Mouse (Mus musculus) liver, embryonic 18 days (tissue): Measurements from ENCODE around the gene Gm10375. TPM values are rescaled to one million over a fixed set of nuclear protein-coding genes. Genes with fewer than 3 reads are reported as not detected.

Experiments used
- polyA plus RNA-seq: library from polyadenylated mRNA; depleted of rRNA; stranded (reverse); fragments of >200 nt; gene quantifications from 2 replicates; pipeline ENCODE4 v1.2.3, GENCODE M21; 2012; rRNA removed

The Gm10375 gene
- polyA plus RNA-seq, result not detected in 2 replicates

DNA sequence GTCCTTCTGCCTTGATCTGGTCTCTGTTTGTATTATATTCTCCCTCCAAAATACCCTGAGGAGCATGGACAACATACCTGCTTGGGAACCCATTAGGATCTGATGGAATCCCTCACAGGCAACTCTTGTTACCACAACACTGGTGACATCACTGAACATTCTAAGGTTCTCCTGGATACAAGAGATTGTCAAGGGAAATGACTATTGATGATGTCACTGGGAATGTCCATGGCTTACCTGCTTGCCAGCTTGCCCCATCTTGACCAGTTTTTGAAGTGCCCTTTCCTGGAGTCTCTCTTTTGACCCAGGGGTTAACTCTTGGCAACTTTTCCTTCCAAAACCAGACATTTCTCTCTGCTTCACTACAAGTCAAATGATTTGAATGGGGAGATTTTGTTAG, at the start of gene Gm10375:
Gene Gm10375 (minus strand): TSS at position 101 of the 400 bp plus-strand sequence.

DNA sequence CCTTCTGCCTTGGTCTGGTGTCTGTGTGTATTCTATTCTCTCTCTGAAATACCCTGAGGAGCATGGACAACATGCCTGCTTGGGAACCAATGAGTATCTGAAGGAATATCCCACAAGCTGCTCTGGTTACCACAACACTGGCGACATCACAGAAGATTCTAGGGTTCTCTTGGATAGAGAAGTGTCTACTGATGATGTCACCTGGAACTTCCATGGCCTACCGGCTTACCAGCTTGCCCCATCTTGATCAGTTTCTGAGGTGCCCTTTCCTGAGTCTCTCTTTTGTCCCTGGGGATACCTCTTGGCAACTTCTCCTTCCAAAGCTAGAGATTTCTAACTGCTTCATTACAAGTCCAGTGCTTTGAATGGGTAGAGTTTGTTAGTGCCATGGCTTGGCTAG, 28.8 kb downstream of the Gm10375 start, which contains the start of gene Gm17654:
Gene Gm17654 (minus strand): TSS at position 101 of the 400 bp plus-strand sequence.

Other genes starting within 250 kb of the Gm10375 start
- gene Gm8138, start 191.7 kb downstream of the Gm10375 start, polyA plus RNA-seq, result not detected in 2 replicates
- not detected in 2 replicates for gene Gm5799, start 64.4 kb downstream of the Gm10375 start, polyA plus RNA-seq
- not detected in 2 replicates for gene Gm17654, start 28.9 kb downstream of the Gm10375 start, polyA plus RNA-seq
- gene Gm8165, start 69.2 kb upstream of the Gm10375 start, polyA plus RNA-seq, result not detected in 2 replicates
- 0.17 and 0.26 TPM in 2 replicates for gene Gm7324, start 89.8 kb upstream of the Gm10375 start, polyA plus RNA-seq
- gene Gm16506, start 119.5 kb upstream of the Gm10375 start, polyA plus RNA-seq, result not detected in 2 replicates
- not detected in 2 replicates for gene Gm6526, start 139.9 kb upstream of the Gm10375 start, polyA plus RNA-seq
- not detected in 2 replicates for gene Gm8180, start 176.7 kb upstream of the Gm10375 start, polyA plus RNA-seq